Mouse (Mus musculus): ENCODE measurements around the gene Gm10959.

GRCm38 (mm10) chr3:122919260-122919659 is at the start of gene Gm10959:
- TF ChIP-seq CTCF (IDR thresholded peaks at IDR 0.05; ENCODE audit: control insufficient read depth, insufficient read depth, insufficient replicate concordance, low read depth, low read length) (no peak), POLR2A (IDR thresholded peaks at IDR 0.05; ENCODE audit: control insufficient read depth, low read depth, low read length) (no peak)
